Mouse (Mus musculus): ENCODE measurements at regions not wholly inside any gene's neighbourhood (a gene's known extent, or its start where the extent isn't known, plus 50 kb on each side); places are given as distances from the start of the nearest gene placed in this dataset.
"Not testable (repeated sequence)": the region's sequence is repeated elsewhere in the genome, so short reads cannot be mapped to it uniquely, and the experiment has no call there.

- Histone ChIP-seq H3K4me1 (ENCODE audit: control insufficient read depth, insufficient read depth, low read length) (no peaks in the 10 kb centered on the region), H3K9ac (ENCODE audit: low read length) (no peak overlapping the region), H3K27ac (replicated peaks; ENCODE audit: low read depth, low read length) (no peak overlapping the region), H3K9me3 (ENCODE audit: control insufficient read depth, low read length) (no peaks in the 10 kb centered on the region), H3K4me3 (ENCODE audit: low read depth, low read length) (no peak overlapping the region), H3K4me2 (ENCODE audit: low read depth, severe bottlenecking) (no peak overlapping the region), H3K27me3 (ENCODE audit: control insufficient read depth, insufficient read depth, low read length) (no peaks in the 10 kb centered on the region), H3K36me3 (ENCODE audit: control insufficient read depth, insufficient read depth, low read length) (no peaks in the 10 kb centered on the region)
- ATAC-seq (ENCODE audit: insufficient number of reproducible peaks, low FRiP score, low TSS enrichment, low read depth) (no peak), DNase-seq (ENCODE audit: low spot score) (no peak)
Observed at GRCm38 (mm10) chr14:17484866-17485265, 175.2 kb upstream of the Thrb start.

- Histone ChIP-seq H3K4me1 (ENCODE audit: control insufficient read depth, insufficient read depth, low read length) (no peaks in the 10 kb centered on the region), H3K27ac (replicated peaks; ENCODE audit: low read depth, low read length) (no peak overlapping the region), H3K4me2 (ENCODE audit: low read depth, severe bottlenecking) (no peak overlapping the region), H3K27me3 (ENCODE audit: control insufficient read depth, insufficient read depth, low read length) (no peaks in the 10 kb centered on the region), H3K9me3 (ENCODE audit: control insufficient read depth, low read length) (no peaks in the 10 kb centered on the region), H3K4me3 (ENCODE audit: low read depth, low read length) (no peak overlapping the region), H3K36me3 (ENCODE audit: control insufficient read depth, insufficient read depth, low read length) (no peaks in the 10 kb centered on the region), H3K9ac (ENCODE audit: low read length) (no peak overlapping the region)
- DNase-seq (ENCODE audit: low spot score) = no peak
- ATAC-seq (ENCODE audit: insufficient number of reproducible peaks, low FRiP score, low TSS enrichment, low read depth) = no peak
- 56% methylated on average over 1 of the region's 1 CpGs for WGBS
Observed at GRCm38 (mm10) chr14:17513756-17514155, 146.3 kb upstream of the Thrb start.

DNA sequence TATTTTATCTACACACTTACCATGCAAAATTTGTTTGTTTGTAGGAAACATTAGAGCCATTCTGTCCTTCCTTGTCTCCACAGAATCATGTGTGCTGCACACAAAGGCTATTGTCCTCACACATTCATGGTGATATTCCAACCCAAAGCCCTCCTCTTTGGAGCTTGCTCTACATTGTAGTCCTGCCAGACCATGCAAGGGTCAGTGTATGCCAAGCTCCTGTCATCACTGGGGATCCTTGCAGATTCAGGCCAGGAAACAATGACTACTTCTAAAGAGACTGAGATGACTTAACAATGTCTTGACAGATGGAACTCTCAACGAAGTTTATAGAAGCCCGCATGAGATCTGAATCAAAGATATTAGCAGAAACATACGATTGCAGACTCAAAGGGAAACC lies 137.4 kb upstream of the Thrb start:
- no peak for ATAC-seq (ENCODE audit: insufficient number of reproducible peaks, low FRiP score, low TSS enrichment, low read depth)
- 85% methylated on average over 3 of the region's 3 CpGs for WGBS

DNA sequence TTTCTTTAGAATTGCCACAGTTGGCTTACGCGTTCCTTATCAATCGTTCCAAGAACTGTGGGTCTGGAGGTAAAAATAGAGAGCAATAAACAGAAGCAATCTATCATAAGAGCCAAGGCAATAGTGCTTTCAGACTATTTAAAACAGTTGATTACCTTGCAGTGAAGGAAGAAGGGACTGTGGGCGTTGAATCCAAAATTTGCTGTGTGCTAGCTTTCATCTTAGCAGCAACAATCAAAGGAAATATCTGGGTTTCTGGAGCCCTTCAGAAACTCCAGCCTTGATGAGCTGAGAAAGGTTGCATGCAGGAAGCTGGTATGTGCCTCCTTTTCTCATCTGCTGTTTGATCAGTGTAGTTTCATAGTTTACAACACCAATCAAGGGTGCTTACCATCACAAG lies 136.1 kb upstream of the Thrb start:
- ATAC-seq (ENCODE audit: insufficient number of reproducible peaks, low FRiP score, low TSS enrichment, low read depth) (no peak), DNase-seq (ENCODE audit: low spot score) (no peak)
- Histone ChIP-seq H3K9me3 (ENCODE audit: control insufficient read depth, low read length) (no peaks in the 10 kb centered on the region), H3K4me2 (ENCODE audit: low read depth, severe bottlenecking) (no peak overlapping the region), H3K4me3 (ENCODE audit: low read depth, low read length) (no peak overlapping the region), H3K27me3 (ENCODE audit: control insufficient read depth, insufficient read depth, low read length) (no peaks in the 10 kb centered on the region), H3K36me3 (ENCODE audit: control insufficient read depth, insufficient read depth, low read length) (no peaks in the 10 kb centered on the region), H3K9ac (ENCODE audit: low read length) (no peak overlapping the region), H3K27ac (replicated peaks; ENCODE audit: low read depth, low read length) (no peak overlapping the region), H3K4me1 (ENCODE audit: control insufficient read depth, insufficient read depth, low read length) (no peaks in the 10 kb centered on the region)
- WGBS = 82% methylated on average over 4 of the region's 4 CpGs

More for the DNA sequence above, 137.4 kb upstream of the Thrb start:
- Histone ChIP-seq H3K4me2 (ENCODE audit: low read depth, severe bottlenecking) (no peak overlapping the region), H3K9me3 (ENCODE audit: control insufficient read depth, low read length) (no peaks in the 10 kb centered on the region), H3K27me3 (ENCODE audit: control insufficient read depth, insufficient read depth, low read length) (no peaks in the 10 kb centered on the region), H3K4me1 (ENCODE audit: control insufficient read depth, insufficient read depth, low read length) (no peaks in the 10 kb centered on the region), H3K27ac (replicated peaks; ENCODE audit: low read depth, low read length) (no peak overlapping the region), H3K9ac (ENCODE audit: low read length) (no peak overlapping the region), H3K4me3 (ENCODE audit: low read depth, low read length) (no peak overlapping the region), H3K36me3 (ENCODE audit: control insufficient read depth, insufficient read depth, low read length) (no peaks in the 10 kb centered on the region)
- no peak for DNase-seq (ENCODE audit: low spot score)

DNA sequence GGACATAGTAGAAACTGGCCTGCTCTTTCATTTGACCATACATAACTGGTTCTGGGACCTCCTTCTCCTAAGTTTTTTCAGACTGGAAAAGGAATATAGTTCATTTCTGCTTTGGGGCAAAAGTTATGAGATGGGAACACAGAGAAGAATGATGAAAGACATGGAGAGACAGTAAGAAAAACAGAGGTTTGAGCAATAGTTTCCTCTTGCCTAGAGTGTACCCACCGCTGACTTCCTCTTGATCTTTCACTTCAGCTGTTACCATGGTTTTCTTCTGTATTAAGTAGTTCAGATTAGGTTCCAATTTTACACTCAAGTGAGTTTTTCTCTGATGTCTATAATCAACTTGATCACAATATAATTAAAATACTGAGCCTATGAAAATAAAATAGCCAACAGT lies 120.7 kb upstream of the Thrb start:
- Histone ChIP-seq H3K9ac (ENCODE audit: low read length) (no peak overlapping the region), H3K36me3 (ENCODE audit: control insufficient read depth, insufficient read depth, low read length) (no peaks in the 10 kb centered on the region), H3K4me1 (ENCODE audit: control insufficient read depth, insufficient read depth, low read length) (no peaks in the 10 kb centered on the region), H3K27me3 (ENCODE audit: control insufficient read depth, insufficient read depth, low read length) (no peaks in the 10 kb centered on the region), H3K4me2 (ENCODE audit: low read depth, severe bottlenecking) (no peak overlapping the region), H3K9me3 (ENCODE audit: control insufficient read depth, low read length) (no peaks in the 10 kb centered on the region), H3K4me3 (ENCODE audit: low read depth, low read length) (no peak overlapping the region), H3K27ac (replicated peaks; ENCODE audit: low read depth, low read length) (no peak overlapping the region)
- 84% methylated on average over 1 of the region's 1 CpGs for WGBS
- no peak for DNase-seq (ENCODE audit: low spot score)
- ATAC-seq (ENCODE audit: insufficient number of reproducible peaks, low FRiP score, low TSS enrichment, low read depth) = no peak

DNA sequence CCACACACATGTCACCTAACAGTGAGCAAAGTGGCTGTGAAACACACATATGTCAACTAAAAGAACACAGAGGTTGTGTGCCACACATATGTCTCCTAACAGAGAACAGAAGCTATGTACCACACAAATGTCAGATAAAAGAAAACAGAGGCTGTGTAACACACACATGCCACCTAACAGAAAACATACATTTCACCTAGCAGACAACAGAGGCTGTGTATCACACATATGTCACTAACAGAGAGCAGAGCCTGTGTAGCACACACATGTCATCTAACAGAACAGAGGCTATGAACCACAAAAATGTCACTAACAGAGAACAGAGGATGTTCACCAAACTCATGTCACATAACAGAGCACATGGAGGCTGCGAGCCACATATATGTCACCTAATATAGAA lies 103.6 kb upstream of the Thrb start:
- Histone ChIP-seq H3K27ac (replicated peaks; ENCODE audit: low read depth, low read length) (no peak overlapping the region), H3K27me3 (ENCODE audit: control insufficient read depth, insufficient read depth, low read length) (no peaks in the 10 kb centered on the region), H3K4me3 (ENCODE audit: low read depth, low read length) (no peak overlapping the region), H3K9ac (ENCODE audit: low read length) (no peak overlapping the region), H3K9me3 (ENCODE audit: control insufficient read depth, low read length) (no peaks in the 10 kb centered on the region), H3K36me3 (ENCODE audit: control insufficient read depth, insufficient read depth, low read length) (no peaks in the 10 kb centered on the region), H3K4me1 (ENCODE audit: control insufficient read depth, insufficient read depth, low read length) (no peaks in the 10 kb centered on the region), H3K4me2 (ENCODE audit: low read depth, severe bottlenecking) (no peak overlapping the region)
- 80% methylated on average over 1 of the region's 1 CpGs for WGBS
- DNase-seq (ENCODE audit: low spot score) (no peak), ATAC-seq (ENCODE audit: insufficient number of reproducible peaks, low FRiP score, low TSS enrichment, low read depth) (no peak)

DNA sequence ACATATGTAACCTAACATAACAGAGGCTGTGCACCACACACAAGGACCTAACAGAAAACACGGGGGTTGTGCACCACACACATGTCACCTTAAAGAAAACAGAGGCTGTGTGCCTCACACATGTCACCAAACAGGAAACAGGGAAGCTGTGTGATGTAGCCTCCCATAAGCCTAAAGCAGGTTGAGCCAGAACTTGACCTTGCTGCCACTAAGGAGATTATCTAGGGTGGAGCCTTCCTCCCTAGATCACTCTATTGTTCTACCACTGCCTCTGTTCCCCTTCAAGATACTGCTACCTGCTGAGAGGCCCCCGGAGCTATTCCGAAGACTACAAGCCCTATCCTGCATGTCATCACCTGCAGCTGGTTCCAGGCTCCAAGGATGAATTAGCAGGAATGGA lies 100.1 kb upstream of the Thrb start:
- H3K27me3 ChIP-seq (ENCODE audit: control insufficient read depth, insufficient read depth, low read length); ATAC-seq (ENCODE audit: insufficient number of reproducible peaks, low FRiP score, low TSS enrichment, low read depth); H3K36me3 ChIP-seq (ENCODE audit: control insufficient read depth, insufficient read depth, low read length); H3K9me3 ChIP-seq (ENCODE audit: control insufficient read depth, low read length); DNase-seq (ENCODE audit: low spot score); H3K4me1 ChIP-seq (ENCODE audit: control insufficient read depth, insufficient read depth, low read length); H3K4me2 ChIP-seq (ENCODE audit: low read depth, severe bottlenecking); H3K4me3 ChIP-seq (ENCODE audit: low read depth, low read length); H3K9ac ChIP-seq (ENCODE audit: low read length); H3K27ac ChIP-seq (replicated peaks; ENCODE audit: low read depth, low read length): not testable (repeated sequence)
- WGBS = 61% methylated on average over 3 of the region's 3 CpGs

- Histone ChIP-seq H3K4me3 (ENCODE audit: low read depth, low read length) (no peak overlapping the region), H3K36me3 (ENCODE audit: control insufficient read depth, insufficient read depth, low read length) (no peaks in the 10 kb centered on the region), H3K27ac (replicated peaks; ENCODE audit: low read depth, low read length) (no peak overlapping the region), H3K9ac (ENCODE audit: low read length) (no peak overlapping the region), H3K4me1 (ENCODE audit: control insufficient read depth, insufficient read depth, low read length) (no peaks in the 10 kb centered on the region), H3K9me3 (ENCODE audit: control insufficient read depth, low read length) (no peaks in the 10 kb centered on the region), H3K4me2 (ENCODE audit: low read depth, severe bottlenecking) (no peak overlapping the region), H3K27me3 (ENCODE audit: control insufficient read depth, insufficient read depth, low read length) (no peaks in the 10 kb centered on the region)
- 88% methylated on average over 1 of the region's 1 CpGs for WGBS
- DNase-seq (ENCODE audit: low spot score) (no peak), ATAC-seq (ENCODE audit: insufficient number of reproducible peaks, low FRiP score, low TSS enrichment, low read depth) (no peak)
Observed at GRCm38 (mm10) chr14:17567927-17568326, 92.1 kb upstream of the Thrb start.

- no peaks in the 10 kb centered on the region for H3K36me3 ChIP-seq (ENCODE audit: control insufficient read depth, insufficient read depth, low read length)
- H3K27ac ChIP-seq (replicated peaks; ENCODE audit: low read depth, low read length) = no peak overlapping the region
- no peak overlapping the region for H3K9ac ChIP-seq (ENCODE audit: low read length)
- DNase-seq (ENCODE audit: low spot score) (no peak), ATAC-seq (ENCODE audit: insufficient number of reproducible peaks, low FRiP score, low TSS enrichment, low read depth) (no peak)
- no peak overlapping the region for H3K4me2 ChIP-seq (ENCODE audit: low read depth, severe bottlenecking)
- WGBS = 73% methylated on average over 2 of the region's 2 CpGs
- H3K4me1 ChIP-seq (ENCODE audit: control insufficient read depth, insufficient read depth, low read length) = no peaks in the 10 kb centered on the region
- no peaks in the 10 kb centered on the region for H3K9me3 ChIP-seq (ENCODE audit: control insufficient read depth, low read length)
- H3K4me3 ChIP-seq (ENCODE audit: low read depth, low read length) = no peak overlapping the region
- H3K27me3 ChIP-seq (ENCODE audit: control insufficient read depth, insufficient read depth, low read length) = no peaks in the 10 kb centered on the region
Observed at GRCm38 (mm10) chr14:17569087-17569636, 90.9 kb upstream of the Thrb start.
